Mouse (Mus musculus) lung, adult 2 months (tissue): ENCODE results near the gene Neurod2.

Source experiments
- CTCF ChIP-seq: fragments of 200-500 bp; IDR thresholded peaks from 2 replicates; pipeline ENCODE4 v1.5.1; 2011; ENCODE audit warnings: mild to moderate bottlenecking, low read length, control low read depth; ENCODE audit not compliant: insufficient read depth
- POLR2A ChIP-seq: fragments of 200-500 bp; IDR thresholded peaks from 2 replicates; pipeline ENCODE4 v1.6.1; 2011; ENCODE audit warnings: low read depth, mild to moderate bottlenecking, control low read depth, low read length, borderline replicate concordance; ENCODE audit errors: extremely low read depth

- TF ChIP-seq CTCF: no peak
- no peak for TF ChIP-seq POLR2A
These were observed 30.8 kb downstream of the Neurod2 start for GRCm38 (mm10) chr11:98298484-98299205.
